Mouse (Mus musculus) CD4-positive, CD25-positive, alpha-beta regulatory T cell, adult 9 weeks (primary cell): ENCODE measurements around the gene Zfp932. TPM values are rescaled to one million over a fixed set of nuclear protein-coding genes. Genes with fewer than 3 reads are reported as not detected.

ENCODE experiments used
- polyA plus RNA-seq: library from polyadenylated mRNA; unstranded; fragments of 100-300 nt; shearing (Covaris generic); gene quantifications from one replicate; pipeline ENCODE4 v1.2.1, GENCODE M21; 2017

The Zfp932 gene
- polyA plus RNA-seq = 35.3 TPM

GRCm38 (mm10) chr5:109996026-109996937 lies at the start of gene Zfp932:
Gene Zfp932 (plus strand): TSS chr5:109996521.

Other genes with a start within 250 kb of the Zfp932 start
- 23.2 TPM for gene 4930522L14Rik, start 244.6 kb upstream of the Zfp932 start, polyA plus RNA-seq
- gene Gm15446, start 73.1 kb upstream of the Zfp932 start, polyA plus RNA-seq = 28.3 TPM
- 15.3 TPM for gene Gm17655, start 76.0 kb downstream of the Zfp932 start, polyA plus RNA-seq
- gene Gm35315, start 97.9 kb downstream of the Zfp932 start, polyA plus RNA-seq = 3.8 TPM
- gene Plcxd1, start 103.4 kb downstream of the Zfp932 start, polyA plus RNA-seq = 3.8 TPM
- gene Gtpbp6, start 111.7 kb downstream of the Zfp932 start, polyA plus RNA-seq = 37.1 TPM
- gene Zfp605, start 113.6 kb downstream of the Zfp932 start, polyA plus RNA-seq = 5.8 TPM
- gene Chfr, start 139.3 kb downstream of the Zfp932 start, polyA plus RNA-seq = 98.6 TPM
- 47.0 TPM for gene Golga3, start 180.2 kb downstream of the Zfp932 start, polyA plus RNA-seq
- gene Ankle2, start 234.5 kb downstream of the Zfp932 start, polyA plus RNA-seq = 7.0 TPM